Mouse (Mus musculus): ENCODE measurements around the gene Atp2b2.

Atp2b2 gene

DNA sequence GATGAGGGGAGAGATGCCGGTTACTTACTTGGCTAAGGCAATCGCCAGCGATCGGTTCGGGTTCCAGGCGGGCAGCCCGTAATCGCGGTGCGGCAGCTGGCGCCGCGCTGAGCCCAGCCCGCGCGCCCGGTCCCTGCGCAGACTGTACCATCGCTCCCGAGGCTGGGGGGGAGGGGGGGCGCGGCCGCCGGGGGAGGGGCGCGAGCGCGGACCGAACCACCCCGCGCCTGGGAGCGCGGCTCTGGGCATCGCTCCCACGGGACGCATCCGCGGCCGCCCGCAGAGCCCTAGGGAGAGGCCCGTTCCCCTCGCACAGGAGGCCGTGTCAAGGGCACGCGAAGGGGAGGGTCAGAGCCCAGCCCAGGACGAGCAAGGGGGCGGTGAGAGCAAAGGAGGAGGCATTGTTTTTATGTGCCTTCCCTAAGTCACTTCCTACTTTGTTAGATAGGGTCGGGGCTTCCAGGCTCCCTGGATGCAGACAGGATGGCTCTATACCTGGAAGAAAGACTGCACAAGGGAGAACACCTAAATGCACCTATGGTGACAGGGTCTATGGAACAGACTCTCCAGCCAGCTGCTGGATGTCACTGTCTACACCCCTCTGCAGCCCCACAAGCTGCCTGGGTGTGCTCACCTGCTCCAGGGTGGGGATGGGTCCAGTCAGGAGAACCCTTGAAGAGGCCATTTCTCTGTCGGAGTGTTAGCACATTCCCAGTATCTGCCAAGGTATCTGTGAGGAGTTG lies 151.0 kb downstream of the Atp2b2 start:
- in situ Hi-C loops (cut with MboI, MseI) = no loop called here

DNA sequence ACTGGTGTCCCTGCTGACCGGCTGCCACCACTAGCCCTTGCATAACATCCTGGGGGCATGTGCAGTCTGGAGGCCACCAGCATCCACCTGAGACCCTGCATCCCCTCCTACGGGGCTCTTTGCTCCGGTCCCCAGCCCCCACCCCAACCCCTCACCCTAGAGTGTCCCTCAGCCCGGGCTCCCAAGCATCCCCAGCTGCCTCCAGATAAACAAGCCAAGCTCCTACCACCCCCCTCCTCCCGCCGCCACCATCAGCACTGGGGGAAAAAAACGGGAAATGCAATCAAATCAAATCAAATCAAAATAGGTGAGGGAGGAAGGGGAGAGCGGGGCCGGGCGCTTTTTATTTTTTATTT lies 151.6 kb downstream of the Atp2b2 start:
- in situ Hi-C loops (cut with MboI, MseI) = no loop called here

DNA sequence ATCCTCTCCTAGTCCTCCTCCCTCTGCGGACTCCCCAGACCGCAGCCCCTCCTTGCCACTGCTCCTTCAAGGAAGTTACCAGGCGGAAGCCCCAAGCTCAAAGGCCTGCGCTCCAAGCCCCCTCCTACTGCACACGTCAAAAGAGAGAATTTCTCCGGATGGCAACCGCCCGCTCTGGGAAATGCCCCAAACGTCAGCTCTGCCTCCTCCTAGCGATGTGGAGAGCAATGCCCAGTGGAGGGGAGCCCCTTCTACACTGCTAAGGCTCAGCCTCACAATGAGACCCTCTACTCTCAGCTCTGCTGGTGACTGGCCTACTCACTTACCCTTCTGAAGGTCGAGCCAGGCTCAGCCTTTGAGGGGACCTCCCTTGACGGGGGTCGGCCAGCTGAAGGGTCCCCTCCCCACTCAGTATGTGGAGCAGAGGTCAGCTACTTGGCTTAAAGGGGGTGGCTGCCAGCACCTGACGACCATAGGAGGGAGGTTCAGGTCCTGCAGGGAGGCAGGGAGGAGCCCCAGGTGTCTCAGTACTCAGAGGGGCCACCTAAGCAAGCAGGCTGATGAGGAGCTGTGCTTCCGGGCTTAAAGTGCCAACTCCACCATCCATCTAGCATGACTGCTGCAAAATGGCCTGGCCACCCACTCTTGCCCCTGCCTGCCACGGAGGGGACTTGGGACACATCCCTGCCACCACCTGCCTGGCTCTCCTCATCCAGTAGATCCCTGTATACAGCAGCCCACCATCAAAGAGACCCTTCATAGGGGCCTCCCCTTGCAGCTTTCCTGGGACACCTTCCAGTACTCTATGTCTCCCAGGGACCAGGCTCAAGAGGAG lies 152.2 kb downstream of the Atp2b2 start:
- in situ Hi-C loops (cut with MboI, MseI) = no loop called here

DNA sequence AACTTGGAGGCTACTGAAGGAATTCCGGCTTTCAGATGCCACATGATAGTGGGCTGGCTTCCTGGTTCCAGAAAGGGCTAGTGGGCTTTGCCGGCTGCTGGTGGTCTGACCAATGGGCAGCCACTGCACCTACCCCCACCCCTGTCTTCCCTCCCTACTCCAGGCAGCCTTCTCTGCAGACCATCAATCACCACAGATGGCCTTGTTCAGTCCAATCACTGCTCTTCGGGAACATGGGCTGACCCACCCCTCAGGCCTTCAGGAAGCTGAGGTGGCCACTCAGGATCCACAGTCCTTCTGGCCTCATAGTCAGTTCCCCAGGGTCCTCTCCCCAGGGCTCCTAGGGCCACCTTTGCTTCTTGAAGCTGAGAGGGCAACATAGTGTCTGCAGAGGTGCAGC lies 153.2 kb downstream of the Atp2b2 start:
- in situ Hi-C loops (cut with MboI, MseI) = no loop called here

DNA sequence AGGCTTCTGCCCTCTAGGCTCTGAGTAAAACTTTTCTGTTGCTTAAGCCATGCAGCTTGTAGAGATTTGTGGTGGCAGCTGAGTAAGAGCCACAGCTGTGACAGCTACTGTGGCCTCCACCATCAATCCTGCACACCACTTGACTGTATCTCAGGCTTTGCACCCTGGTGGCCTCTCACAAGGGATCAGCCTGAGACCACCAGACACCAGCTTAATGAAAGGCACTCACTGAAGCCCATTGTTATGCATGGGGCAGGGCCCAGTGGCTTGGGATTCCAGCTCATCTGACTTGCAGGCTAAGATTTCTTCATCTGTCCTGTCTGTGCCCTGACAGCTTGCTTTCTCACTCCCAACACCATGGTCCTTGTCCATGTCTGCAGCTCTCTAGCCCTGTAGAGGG lies 155.5 kb downstream of the Atp2b2 start:
- in situ Hi-C loops (cut with MboI, MseI) = no loop called here

DNA sequence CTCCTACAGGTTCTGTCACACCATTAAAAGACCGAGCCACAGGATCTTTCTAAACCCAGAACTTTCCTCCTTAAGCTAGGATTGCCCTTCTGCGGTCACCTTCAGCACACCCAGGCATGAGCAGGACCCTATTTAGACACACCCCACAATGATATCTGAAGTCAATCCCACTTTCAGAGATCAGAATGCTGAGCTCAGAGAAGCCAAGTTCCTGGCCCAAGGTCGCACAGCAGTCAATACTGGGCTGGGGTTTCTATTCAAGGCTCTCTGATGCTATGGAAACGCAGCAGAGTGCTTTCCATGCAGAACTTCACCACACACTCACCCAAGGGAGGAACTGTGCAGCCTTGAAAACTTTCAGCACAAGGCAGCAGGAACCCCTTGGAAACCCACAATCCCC lies 157.6 kb downstream of the Atp2b2 start:
- in situ Hi-C loops (cut with MboI, MseI) = no loop called here

DNA sequence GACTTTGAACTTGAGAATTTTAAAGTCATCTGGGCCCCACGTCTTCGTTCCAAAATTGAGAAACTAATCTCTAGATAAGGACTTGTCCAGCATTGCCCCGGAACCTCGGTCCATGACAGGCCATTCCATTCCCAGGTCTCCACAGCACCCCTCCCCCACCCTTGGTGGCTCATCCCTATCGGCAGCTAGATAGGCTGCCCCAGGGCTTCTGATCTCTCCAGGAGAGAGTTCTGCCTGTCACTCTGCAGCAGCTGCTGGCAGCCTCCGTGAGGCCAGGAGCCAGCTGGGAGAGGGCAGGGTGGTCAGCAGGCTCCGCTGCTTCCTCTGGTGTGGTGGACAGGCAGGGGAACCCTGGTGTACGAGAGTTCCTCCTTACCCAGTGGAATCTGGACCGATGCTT lies 159.2 kb downstream of the Atp2b2 start:
- in situ Hi-C loops (cut with MboI, MseI) = no loop called here

DNA sequence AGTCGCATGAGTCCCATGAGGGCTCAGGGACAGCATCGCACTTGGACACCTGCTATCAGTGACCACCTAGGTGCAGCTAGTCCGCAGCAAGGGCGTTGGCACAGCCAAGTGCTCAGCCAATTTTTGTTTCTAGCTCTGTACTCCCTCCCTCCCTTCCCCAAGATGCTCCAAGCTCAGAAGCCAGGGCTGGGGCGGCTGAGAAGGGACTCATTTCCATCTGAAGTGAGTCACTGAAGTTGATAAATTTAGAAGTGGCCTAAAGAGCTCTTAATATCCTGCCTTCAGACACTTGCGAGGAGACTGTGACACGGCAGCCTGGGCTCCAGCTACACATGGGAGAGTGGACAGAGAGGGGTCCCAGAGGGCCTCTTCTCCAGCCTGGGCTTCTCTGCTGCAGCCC lies 160.0 kb downstream of the Atp2b2 start:
- in situ Hi-C loops (cut with MboI, MseI) = no loop called here

DNA sequence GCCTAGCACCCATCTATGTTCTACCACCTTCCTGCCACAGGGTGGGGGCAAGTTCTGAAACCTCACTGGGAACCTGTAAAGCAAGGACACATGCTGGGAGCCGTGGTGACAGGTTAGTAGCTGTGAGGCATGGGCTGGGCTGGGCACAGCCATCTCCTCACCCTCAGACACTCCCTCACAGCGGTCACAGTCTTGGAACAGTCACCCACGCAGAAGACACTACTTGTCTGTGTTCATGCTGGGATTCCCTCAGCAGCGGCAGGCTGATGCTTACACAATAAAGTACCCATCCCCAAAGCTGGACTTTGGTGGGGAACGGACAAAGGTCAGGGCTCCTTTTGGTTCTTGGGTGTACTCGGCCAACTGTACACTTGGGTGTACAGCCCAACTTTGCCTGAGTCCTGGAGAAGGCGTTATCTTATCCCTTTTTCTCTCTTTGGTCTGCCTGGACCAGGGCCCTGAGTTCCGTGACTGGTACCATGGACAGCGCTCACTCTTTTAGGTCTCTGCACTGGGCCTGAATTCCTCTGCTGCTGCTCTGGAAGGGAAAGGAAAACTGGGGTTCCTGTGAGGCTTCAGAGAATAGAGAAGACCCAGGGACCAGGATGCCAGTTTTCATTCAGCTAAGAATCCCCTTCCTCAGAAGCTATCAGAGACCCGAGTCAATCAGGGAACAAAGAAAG lies 160.7 kb downstream of the Atp2b2 start:
- in situ Hi-C loops (cut with MboI, MseI) = no loop called here

DNA sequence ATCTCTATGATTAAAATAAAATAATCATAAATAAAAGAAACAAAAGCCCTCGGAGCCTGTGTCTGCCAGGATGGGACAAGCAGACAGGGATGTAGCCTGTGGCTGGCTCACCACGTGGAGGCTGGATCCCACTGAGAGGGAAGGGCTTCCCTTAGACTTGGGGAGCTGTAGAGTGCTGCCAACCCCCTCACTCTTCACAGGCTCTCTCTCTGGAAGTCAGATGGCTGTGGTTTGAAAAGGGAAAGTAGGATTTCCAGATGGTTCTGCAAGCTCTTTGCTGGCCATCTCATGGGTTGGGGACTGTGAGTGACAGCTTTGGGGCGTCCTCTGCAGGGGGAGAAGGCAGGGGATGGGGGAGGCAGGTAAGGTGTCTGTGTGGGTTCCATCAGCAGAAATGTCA lies 163.0 kb downstream of the Atp2b2 start:
- in situ Hi-C loops (cut with MboI, MseI) = no loop called here

DNA sequence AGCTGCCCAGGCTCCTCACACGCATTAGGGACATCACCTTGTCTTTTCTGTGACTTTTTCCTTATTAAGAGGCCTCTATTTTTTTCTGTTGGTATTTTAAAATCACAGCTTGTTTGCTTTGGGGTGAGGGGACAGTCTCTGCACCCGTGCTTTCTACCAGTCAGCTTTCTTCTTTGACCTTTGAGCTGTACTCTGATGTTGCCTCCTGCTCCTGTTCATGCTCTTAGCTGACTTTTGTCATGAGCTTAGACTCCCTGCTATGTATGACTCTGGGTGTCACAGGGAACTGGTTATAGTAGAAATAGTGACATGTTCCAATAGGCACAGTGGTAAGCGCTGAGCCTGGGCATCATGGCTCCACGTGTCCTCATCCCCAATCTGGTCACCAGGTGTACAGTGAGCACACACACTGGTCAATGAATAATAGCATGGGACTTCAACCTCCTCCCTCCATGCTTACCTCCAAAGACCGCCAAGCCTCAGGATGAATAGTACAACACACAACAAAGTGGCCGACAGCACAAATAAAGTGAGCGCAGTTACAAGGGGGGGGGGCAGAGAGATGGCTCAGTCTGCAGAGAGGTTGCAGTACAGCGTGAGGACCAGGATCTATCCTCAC lies 163.8 kb downstream of the Atp2b2 start:
- in situ Hi-C loops (cut with MboI, MseI) = no loop called here

DNA sequence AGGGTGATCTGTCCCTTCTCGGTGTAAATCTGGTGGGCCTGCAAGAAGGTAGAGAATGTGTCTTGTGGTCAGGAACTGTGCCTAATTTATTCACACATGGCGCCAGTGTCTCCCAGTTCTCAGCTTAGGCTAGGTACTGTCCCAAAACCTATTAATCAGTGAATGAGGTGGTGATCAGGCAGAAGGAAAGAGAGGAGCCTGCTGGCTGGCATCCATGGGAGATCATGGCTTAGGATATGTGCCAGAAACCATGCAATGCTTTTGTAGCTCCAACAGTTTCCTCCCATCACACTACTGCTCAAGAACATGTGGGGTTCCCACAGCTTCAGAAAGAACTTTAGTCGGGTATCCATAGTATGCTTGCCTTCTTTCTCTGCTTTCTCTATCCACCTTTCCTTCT lies 165.8 kb downstream of the Atp2b2 start:
- in situ Hi-C loops (cut with MboI, MseI) = no loop called here

DNA sequence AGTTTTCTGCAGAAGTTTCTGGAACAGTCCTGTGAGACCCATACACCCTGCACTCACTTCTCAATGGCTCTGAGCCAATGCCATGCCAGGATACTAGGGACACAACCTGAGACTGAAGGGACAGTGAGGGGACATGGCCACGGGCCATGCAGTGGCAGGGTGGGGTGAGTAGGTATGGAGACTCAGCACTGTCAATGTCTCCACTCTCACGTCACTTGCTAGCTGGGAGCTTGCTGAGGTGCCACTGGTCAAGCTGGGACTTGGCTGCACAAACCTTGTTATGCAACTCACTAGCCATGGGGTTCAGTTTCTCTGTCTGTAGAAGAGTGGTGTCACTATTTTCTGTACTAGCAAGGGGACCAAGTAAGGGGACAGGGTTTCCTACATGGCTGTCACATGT lies 167.2 kb downstream of the Atp2b2 start:
- in situ Hi-C loops (cut with MboI, MseI) = no loop called here

DNA sequence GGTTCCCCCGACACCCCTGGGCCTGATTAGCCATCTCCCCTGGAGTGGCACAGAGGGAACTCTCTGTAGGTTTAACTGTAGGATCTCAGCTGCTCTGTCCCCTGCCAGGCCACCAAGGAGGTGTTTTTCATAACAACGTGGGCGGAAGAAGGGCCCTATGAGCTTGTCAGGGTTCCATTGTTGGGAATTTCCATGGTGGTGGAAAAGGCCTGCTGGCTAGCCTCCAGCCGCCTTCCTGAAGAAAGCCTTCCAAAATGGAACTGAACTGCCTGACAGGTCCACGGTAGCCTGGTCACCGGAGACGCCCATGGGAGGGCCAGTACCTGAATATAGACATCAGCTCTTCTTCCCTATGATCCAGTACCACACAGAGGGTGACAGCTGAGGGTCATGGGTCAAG lies 169.8 kb downstream of the Atp2b2 start:
- in situ Hi-C loops (cut with MboI, MseI) = no loop called here

DNA sequence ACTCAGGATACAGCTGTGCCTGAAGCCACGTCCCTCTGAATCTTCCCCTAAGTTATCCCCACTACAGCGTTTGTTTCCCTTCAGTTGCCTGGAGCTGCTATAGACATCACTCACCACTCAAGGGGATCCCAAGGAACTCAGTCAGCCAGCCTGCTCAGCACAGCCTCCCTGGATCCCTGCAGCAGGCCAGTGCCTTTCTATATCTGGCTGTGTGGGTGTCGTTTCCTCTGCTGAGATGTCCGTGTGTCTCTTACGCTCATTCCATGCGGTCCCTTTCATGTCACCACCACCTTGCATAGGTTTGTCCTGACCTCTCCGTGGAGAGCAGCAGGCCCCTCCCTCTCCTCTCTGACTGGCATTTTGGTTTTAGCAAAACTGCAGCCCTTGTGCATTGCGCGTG lies 171.6 kb downstream of the Atp2b2 start:
- in situ Hi-C loops (cut with MboI, MseI) = no loop called here

DNA sequence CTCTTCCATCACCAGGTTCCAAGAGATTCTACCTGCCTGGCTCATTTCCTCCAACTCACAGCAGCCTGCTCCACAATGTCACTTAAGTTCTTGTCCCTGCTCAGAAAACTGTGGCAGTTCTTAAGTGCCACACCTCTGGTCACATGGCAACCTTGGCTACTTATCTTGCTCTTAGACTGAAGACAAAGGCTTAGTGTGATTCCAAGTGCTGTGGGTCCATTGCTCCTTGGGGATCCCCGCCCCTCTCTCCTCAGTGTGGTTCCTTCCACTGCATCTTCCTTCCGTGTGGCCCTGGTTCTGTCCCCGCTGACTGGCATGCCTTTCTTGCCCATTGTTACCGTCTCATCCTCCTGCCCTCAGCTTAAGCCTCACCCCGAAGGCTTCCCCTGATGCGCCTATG lies 173.9 kb downstream of the Atp2b2 start:
- in situ Hi-C loops (cut with MboI, MseI) = no loop called here

DNA sequence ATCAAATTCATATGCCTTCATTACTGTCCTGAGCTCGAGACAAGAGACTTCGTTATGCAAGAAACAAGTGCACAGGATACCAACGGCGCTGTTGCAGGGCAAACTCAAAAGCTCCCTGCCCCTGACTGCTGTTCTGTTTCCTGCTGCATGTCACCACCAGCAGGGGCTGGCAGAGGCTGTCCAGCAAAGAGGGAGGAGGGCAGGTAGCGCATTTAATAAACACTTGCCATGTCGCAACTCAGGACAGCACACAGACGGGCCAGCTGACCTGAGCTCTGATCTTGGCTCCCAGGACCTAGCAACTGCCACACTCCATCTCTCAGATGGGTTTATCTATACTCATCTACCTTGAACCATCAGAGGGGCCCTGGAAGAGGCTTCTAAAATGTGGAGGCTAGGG lies 176.7 kb downstream of the Atp2b2 start:
- in situ Hi-C loops (cut with MboI, MseI) = no loop called here

DNA sequence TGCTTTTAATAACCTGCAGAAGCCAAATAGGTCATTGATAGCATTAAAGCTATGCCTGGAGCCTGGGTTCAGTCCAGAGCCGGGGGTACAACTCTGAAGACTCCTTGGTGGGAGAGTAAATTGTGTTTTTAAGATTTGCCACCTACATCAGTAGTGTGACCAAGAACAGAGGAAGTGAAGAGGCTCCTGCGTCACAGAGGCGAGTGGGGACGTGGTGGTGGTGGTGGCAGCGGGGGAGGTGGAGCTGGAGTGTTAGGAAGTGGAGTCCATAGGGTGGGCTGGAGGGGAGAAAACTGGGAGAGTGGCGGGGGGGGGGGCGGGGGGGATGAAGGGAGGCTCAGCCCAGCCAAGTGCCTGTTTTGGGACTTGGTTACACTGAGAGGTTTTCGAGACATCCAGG lies 177.6 kb downstream of the Atp2b2 start:
- in situ Hi-C loops (cut with MboI, MseI) = no loop called here

DNA sequence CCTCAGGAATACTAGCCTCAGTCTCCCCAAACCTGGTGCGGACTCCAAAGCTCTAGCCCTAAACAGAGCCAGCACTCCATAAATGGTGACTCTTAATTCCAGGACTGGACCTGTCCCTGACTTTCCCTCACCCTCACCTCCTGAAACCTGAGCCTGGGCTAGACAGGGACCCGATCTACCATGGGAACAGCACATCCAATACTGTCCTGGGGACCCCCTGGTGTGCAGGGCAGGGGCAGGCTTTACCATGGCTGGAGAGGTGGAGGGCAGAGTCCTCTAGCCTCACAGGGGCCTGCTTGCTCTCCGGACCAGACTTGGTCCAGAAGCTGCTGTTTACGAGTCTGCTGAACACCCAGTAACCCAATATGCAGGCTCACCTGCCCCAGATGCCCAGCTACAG lies 179.5 kb downstream of the Atp2b2 start:
- in situ Hi-C loops (cut with MboI, MseI) = no loop called here

DNA sequence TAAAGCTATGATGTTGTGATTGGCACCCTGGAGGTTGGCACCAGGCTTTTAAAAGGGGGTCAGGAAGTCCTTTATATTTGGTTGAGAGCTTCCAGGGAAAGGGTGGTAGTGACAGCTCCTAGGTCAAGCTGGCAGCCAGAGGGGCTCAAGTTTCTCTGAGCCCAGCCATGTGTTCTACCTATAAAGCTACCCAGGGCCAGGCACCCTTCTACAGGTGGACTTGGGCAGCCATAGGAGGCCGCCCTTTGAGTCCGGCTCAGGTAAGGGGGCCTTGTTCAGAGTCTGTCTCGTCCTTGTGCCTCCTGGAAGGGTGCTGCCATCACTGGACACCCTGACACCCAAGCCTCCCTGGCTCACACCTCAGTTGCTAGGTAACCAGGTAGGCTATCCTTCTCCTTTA lies 180.5 kb downstream of the Atp2b2 start:
- in situ Hi-C loops (cut with MboI, MseI) = no loop called here

DNA sequence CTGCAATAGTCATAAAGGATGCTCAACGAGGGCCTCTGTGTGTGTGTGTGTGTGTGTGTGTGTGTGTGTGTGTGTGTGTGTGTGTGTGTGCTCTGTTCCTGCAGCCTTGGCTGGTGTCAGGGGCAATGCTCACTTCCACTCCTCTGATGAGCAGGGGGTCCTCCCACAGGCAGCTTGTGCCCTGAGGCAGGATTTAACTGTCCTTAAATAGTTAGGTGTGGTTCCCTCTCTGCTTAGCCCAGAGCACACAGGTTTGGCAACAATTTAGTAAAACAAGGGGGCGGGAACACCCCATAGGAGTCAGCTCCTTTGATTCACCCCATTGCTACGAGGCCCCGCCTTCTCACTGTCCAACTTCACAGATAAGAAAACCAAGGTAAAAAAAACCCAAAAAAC lies 181.0 kb downstream of the Atp2b2 start:
- in situ Hi-C loops (cut with MboI, MseI) = no loop called here

DNA sequence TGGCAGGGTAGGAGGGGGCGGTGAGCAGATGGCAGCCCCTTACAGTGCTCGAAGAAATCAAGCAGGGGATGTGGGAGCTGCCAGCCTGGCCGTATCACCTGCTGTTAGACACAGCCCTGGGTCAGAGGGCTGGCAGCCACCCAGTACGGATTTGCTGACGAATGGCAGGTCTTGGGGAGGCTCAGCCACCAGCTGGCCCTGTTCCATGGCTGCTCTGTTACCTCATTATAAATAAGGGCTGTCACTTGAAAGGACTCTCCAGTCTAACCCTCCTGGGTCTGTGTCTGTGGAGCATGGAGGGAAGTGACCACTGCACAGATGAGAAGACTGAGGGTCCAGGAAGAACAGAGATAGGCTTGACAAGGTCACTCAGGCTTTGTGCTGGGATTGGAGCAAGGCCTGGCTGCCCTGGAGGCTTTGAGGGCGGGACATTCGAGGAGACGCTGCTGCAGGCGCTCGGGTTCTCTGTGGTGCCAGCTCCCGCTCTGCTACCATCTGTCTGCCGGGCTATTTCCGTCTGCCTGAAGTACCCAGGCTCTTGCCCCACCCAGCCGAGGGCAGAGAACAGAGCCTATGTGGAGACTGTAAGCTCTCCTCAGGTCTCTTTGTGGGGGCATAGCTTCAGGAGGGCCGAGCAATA lies 181.6 kb downstream of the Atp2b2 start:
- in situ Hi-C loops (cut with MboI, MseI) = no loop called here

Data from regulatory T cell (primary cell).